Mouse (Mus musculus) thymus, postnatal 10 days (tissue): Measurements from ENCODE around the gene Cldn1.
A peak's percentile ranks its signal among the peaks of the same experiment; 100 is the strongest.

ENCODE experiments used
- DNase-seq, 2 experiments: peaks; one replicate each; pipeline ENCODE4 v3.0.0; 2021; ENCODE audit warnings: low spot score in 2 of 2

The Cldn1 gene

GRCm38 (mm10) chr16:26371325-26372053 is at the start of gene Cldn1:
Cldn1 (minus strand) TSS chr16:26371841.
- DNase-seq = peak; percentile 16 to 69

- no peak for DNase-seq
Measured at GRCm38 (mm10) chr16:26418616-26419015, 47.0 kb upstream of the Cldn1 start.

DNA sequence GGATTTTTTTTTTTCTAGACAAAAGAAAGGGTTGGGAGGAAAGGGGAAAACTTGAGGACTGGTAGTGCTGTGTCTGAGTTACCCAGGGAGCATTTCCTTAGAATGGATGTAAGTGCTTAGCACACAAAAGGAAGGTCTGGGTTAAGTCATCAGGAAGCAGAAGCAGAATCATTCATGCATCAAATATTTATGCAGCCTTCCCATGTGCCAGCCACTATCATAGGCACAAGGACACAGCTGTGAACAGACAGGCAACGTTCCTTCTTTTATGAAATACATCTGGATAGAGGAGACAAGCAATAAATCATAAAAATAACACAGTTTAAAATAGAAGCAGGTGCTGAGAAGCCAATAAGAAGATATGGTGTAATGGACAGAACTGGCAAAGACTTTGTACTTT is 32.4 kb upstream of the Cldn1 start:
- DNase-seq = no peak

DNA sequence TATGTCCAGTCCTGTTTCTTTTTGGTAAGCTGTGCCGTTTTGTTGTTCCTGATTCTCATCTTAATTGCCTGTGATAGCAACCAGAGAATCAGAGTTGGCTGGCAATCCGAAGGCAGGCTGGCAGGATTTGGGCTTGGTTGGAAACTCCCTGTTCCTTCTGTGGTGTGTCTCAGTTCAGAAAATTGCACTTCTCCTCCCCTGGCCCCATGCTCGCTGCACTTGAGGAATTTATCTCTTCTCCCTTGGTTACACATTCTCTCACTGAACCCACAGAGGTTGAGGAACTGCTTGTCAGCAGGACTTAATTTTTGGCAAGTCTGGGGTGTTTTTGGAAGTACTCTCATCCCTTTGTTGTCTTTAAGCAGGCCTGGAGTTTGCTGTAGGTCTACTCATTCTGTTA is 29.3 kb upstream of the Cldn1 start:
- no peak for DNase-seq

DNA sequence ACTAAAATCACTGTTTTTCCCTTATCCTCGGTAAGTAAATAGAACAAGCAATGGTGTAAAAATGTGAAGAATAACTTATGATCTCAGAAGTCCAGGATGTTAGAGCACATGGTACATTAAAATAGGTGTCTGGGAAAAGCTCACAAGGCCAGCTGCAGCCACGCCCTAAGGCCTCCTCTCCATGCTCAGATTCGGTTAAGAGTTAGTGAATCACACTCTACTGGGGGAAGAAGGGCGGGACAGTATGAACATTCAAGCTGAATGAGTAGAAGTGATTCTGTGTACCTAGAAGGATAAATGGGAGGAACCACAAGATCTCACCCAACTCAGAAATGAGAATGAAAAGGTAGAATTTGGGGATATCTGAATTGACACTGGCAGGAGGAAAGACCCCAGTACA is 28.9 kb upstream of the Cldn1 start:
- no peak for DNase-seq

DNA sequence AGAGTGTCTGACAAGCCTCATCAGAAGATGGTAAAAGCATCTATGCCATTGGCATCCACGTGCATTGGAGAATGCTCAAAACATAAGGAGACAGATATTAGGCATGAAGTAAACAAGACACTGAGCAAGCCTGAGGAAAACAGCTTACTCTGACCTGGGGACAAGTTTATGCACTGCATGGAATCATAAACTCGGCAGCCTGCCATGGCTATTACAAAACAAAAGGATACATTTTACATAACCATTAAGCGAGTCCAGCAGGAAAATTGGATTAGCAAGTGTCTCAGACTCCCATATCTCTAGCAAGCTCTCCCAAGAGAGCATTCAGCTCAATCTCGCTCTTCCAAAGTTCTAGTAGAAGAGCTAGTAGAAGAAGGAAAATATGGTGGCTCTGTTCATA is 19.3 kb upstream of the Cldn1 start:
- no peak for DNase-seq

DNA sequence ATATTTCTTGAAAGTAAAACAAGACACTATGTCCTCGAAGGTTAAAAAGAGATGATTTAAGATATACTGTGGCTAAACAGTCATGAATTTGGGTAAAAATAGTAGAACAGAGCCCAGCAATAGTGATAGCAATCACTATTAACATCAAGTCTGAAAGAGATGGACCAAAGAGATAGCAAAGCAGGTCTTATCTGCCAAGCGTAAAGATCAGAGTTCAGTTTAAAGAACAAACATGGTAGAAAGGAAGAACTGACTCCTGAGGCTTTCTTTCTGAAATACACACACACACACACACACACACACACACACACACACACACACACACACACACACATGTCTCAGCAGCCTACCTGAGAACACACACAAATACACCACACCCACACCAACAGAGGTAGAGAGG is 14.5 kb upstream of the Cldn1 start:
- no peak for DNase-seq

GRCm38 (mm10) chr16:26384112-26384649 is 12.5 kb upstream of the Cldn1 start:
- no peak for DNase-seq

DNA sequence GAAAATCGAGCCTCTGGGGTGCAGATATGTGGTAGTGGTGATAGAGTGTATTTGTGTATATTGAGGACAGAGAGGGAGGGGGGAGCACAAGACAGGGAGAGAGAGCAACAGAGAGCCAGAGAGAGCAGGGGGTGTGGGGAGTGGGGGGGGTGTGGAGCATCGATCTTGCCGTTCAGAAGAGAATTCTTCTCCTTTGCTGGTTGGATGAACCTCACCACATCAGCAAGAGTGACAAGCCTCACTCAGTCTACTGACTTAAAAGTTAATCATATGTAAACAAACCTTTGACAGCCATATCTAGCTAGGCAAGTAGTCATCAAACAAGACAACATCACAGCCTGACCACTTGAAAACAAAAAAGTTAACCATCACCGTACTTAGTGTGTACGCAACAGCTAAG is 5.5 kb upstream of the Cldn1 start:
- DNase-seq = no peak

- DNase-seq = no peak
Measured at GRCm38 (mm10) chr16:26370127-26370526, 1.5 kb downstream of the Cldn1 start.

DNA sequence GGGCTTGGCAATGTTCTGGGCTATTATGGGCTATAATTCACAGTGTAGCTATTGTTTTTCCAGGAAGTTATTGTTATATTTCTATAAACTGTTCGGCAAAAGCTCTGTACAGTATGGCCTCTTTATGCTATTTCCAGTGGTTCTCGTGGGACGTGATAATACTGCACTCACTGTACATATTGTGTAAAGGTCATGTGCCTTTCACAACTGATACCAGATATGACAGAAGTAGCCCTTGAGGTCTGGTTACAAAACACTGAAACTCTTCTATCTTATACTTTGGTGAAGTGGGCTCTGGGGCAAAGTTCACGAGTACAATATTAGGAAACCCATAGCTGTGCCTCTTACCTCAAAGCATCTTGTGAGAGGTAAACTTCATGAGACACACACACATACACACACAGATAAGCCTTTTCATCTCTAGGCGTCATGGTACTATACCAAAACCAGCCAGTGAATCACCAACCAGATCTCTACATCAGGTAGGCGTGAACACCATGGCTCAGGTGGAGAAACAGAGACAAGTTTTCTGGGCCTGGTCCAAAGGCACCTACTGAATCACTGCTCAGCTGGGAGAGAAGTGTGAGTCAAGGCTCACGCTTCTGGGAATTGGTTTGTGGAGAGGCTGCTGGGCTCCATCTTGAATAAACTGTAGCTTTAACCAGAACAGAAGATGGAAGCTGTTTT is 2.5 kb downstream of the Cldn1 start:
- DNase-seq = no peak

DNA sequence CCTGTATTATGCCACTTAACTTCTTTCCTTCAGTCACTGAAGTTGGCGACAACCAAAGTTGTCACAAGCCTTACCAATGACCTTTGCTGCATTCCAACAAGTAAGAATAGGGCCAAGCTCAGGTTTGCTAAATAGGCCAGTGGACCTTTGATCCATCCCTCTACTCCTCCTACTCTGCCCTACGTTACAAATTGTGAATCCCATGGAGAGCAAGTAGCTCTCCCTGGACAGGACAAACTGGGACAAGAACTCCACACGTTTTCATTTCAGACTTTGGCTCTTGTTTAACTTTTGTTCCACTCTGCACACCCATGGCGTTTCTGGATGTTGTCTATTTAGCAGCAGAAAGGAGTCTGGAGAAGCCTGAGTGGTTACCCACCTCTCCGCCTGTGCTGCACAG is 3.5 kb downstream of the Cldn1 start:
- no peak for DNase-seq

GRCm38 (mm10) chr16:26360694-26361093 is 10.9 kb downstream of the Cldn1 start:
- no peak for DNase-seq

GRCm38 (mm10) chr16:26359619-26360018 is 12.0 kb downstream of the Cldn1 start:
- DNase-seq = no peak

- DNase-seq = no peak
Measured at GRCm38 (mm10) chr16:26358898-26359297, 12.7 kb downstream of the Cldn1 start.

- DNase-seq = no peak
Measured at GRCm38 (mm10) chr16:26357863-26358780, 13.5 kb downstream of the Cldn1 start.

- no peak for DNase-seq
Measured at GRCm38 (mm10) chr16:26355513-26355912, 16.1 kb downstream of the Cldn1 start.

DNA sequence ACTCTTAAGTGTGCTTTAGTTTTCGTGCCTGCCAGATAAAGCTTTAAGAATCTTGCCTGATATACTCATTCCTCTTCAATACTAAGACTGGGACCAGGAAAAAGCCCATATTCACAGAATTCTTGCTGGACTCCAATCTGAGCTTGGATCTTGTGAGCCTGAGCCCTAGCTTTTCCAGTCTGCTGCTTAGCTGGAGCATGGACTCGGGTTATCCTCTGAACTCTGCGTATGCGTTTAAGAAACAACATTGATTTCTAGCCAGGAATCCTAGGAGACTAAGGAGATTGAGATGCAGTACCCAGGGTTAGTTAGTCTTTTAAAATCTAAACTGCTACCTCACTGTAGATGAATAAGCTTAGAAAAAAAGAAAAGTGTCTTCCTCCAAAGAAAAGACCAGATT is 20.9 kb downstream of the Cldn1 start:
- no peak for DNase-seq

GRCm38 (mm10) chr16:26348809-26349208 is 22.8 kb downstream of the Cldn1 start:
- DNase-seq = no peak

DNA sequence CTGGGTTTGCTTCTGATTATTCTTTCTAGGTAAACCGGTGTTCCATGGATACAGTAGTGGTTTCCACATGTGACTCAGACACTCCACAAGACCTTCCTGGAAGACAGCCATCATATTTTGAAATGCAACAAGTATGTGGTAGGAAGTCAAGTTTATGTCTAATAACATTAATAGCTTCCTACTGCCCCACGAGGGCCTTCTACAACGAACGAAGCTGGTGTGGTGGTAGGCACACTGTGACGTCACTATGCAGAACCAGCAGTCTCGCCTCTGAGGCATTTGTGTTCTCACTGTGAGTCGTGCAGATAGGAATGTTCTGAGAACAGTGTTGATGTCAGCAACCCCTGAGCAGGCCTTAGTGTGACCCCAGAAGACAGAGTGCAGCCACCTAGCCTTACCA is 55.4 kb downstream of the Cldn1 start:
- no peak for DNase-seq

- DNase-seq = no peak
Measured at GRCm38 (mm10) chr16:26314815-26315214, 56.8 kb downstream of the Cldn1 start.

GRCm38 (mm10) chr16:26309402-26309801 is 62.2 kb downstream of the Cldn1 start:
- DNase-seq = no peak
